Mouse (Mus musculus): ENCODE measurements around the gene Mtus2. TPM values are rescaled to one million over a fixed set of nuclear protein-coding genes. Genes with fewer than 3 reads are reported as not detected.
A peak's percentile ranks its signal among the peaks of the same experiment; 100 is the strongest.

Gene Mtus2
- polyA plus RNA-seq, 1 experiment, result not detected

DNA sequence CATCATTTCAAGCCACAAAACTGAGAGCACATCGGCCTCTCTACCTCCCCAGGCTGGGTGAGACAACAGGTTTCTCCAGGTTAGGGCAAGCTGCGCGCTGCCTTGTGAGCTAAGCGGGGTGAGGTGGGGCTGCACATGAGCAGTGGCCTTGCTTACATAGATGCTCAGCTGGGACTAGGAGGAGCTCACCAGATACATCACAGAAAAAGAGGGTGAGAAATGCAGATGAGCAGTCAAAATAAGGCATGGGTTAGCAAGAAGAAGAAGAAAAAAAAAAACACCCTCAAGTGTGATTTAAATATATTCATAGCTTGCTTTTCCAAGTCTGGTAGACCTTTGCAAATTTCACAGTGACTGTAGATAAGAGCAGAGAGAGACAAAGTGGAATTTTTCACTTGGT, 254.7 kb downstream of the Mtus2 start:
- WGBS, result 93% methylated on average over 4 of the region's 4 CpGs
- TF ChIP-seq CTCF (IDR thresholded peaks at IDR 0.05; ENCODE audit: control insufficient read depth, insufficient read depth, low read length), result no peak
- no peak for TF ChIP-seq POLR2A (IDR thresholded peaks at IDR 0.05; ENCODE audit: borderline replicate concordance, control insufficient read depth, low read depth, low read length)
- Histone ChIP-seq H3K4me3 (replicated peaks; ENCODE audit: control insufficient read depth, low read depth, low read length) (no peak overlapping the region), H3K27ac (ENCODE audit: control insufficient read depth, insufficient read depth, low read depth, low read length, poor library complexity) (no peak overlapping the region), H3K4me1 (ENCODE audit: control insufficient read depth, insufficient read depth, low read length) (no peaks in the 10 kb centered on the region)

DNA sequence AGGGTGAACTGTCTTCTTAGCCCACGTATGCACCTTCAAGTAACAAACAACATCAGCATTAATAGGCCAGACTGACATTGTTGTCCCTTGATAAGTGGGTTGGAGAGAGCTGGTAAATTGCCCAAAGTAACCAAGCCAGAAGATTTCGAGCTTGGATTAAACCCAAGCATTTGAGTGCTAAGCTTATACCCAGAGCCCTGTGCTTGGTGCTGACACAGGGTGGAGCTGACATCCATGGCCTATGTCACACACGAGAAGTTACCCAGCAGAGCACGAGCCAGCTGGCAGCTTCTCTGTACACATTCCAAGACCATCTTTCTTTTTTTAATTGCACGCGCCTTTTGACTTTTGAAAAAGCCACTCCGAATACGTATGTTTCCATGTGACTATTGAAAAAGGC, 259.7 kb downstream of the Mtus2 start:
- 85% methylated on average over 8 of the region's 8 CpGs for WGBS

DNA sequence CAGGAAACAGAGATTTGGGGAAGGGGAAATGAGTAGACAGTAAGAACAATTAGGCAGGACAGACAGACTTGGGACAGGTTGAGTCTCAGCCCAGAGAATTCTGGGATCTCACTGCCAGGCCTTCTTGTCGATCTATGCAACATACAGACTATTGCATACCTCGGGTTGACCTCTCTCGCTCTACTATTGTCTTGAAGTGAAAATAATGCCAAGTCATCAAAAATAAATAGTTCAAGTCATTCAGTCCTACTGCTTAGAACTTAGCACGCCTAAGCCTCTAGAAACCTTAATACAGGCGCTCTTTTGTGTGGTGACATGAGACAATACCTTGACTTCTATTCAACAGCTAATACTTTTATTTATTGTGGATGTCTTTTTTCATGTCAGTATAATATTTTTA, 265.8 kb downstream of the Mtus2 start:
- H3K27ac ChIP-seq (ENCODE audit: control insufficient read depth, insufficient read depth, low read depth, low read length, poor library complexity), result no peak overlapping the region
- no peaks in the 10 kb centered on the region; the same call in 1 of the 2 replicates for H3K4me1 ChIP-seq (ENCODE audit: control insufficient read depth, insufficient read depth, low read length)
- TF ChIP-seq POLR2A (IDR thresholded peaks at IDR 0.05; ENCODE audit: borderline replicate concordance, control insufficient read depth, low read depth, low read length), result no peak
- TF ChIP-seq CTCF (IDR thresholded peaks at IDR 0.05; ENCODE audit: control insufficient read depth, insufficient read depth, low read length), result no peak
- WGBS, result 76% methylated on average over 5 of the region's 5 CpGs
- H3K4me3 ChIP-seq (replicated peaks; ENCODE audit: control insufficient read depth, low read depth, low read length), result no peak overlapping the region

More for the DNA sequence above, 259.7 kb downstream of the Mtus2 start:
- H3K4me1 ChIP-seq (ENCODE audit: control insufficient read depth, insufficient read depth, low read length), result no peaks in the 10 kb centered on the region
- TF ChIP-seq POLR2A (IDR thresholded peaks at IDR 0.05; ENCODE audit: borderline replicate concordance, control insufficient read depth, low read depth, low read length), result no peak
- no peak for TF ChIP-seq CTCF (IDR thresholded peaks at IDR 0.05; ENCODE audit: control insufficient read depth, insufficient read depth, low read length)
- no peak overlapping the region for H3K4me3 ChIP-seq (replicated peaks; ENCODE audit: control insufficient read depth, low read depth, low read length)
- H3K27ac ChIP-seq (ENCODE audit: control insufficient read depth, insufficient read depth, low read depth, low read length, poor library complexity), result no peak overlapping the region

DNA sequence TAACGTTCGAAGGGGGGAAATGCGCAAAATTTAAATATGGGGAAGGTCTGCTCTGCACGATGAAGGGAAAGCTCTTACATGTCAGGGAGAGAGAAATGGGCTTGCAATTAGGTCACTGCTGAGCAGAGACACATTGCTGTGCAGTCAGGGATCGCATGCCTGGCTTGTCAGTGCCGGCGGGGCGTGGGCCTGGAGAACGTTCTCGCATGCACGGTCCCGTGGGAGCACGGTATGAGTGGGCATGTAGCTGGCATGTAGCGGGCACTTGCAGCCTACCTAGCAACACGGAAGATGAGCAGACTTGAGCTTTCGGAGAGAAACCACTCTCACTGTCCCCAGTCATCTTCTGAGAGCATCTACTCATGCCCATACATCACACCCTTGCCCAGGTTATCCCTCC, 266.9 kb downstream of the Mtus2 start:
- H3K4me3 ChIP-seq (replicated peaks; ENCODE audit: control insufficient read depth, low read depth, low read length), result no peak overlapping the region
- no peak overlapping the region for H3K27ac ChIP-seq (ENCODE audit: control insufficient read depth, insufficient read depth, low read depth, low read length, poor library complexity)
- H3K4me1 ChIP-seq (ENCODE audit: control insufficient read depth, insufficient read depth, low read length), result no peaks in the 10 kb centered on the region; the same call in 1 of the 2 replicates
- TF ChIP-seq CTCF (IDR thresholded peaks at IDR 0.05; ENCODE audit: control insufficient read depth, insufficient read depth, low read length), result no peak
- no peak for TF ChIP-seq POLR2A (IDR thresholded peaks at IDR 0.05; ENCODE audit: borderline replicate concordance, control insufficient read depth, low read depth, low read length)
- 84% methylated on average over 16 of the region's 16 CpGs for WGBS

DNA sequence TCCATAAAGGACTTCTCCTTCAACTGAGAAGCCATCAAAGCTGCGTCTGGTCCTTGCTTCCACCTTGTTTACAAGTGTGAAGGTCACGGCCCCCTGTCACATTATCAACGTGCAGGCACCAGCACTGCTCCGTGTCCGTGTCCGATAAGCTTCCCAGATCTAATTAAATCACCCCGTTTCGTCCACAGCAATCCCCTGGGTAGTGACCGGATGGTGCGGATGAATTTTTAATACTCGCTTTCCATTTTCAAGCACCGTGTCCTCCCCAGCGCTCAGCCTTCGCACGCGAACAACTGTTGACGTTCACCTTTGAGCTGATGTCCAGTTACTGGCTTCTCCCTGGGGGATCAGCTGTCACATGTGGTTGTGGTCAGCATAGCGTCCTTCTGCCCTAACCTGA, 276.6 kb downstream of the Mtus2 start:
- 88% methylated on average over 18 of the region's 18 CpGs for whole genome bisulfite sequencing
- Histone ChIP-seq H3K4me3 (replicated peaks; ENCODE audit: control insufficient read depth, low read depth, low read length) (no peak overlapping the region), H3K4me1 (ENCODE audit: control insufficient read depth, insufficient read depth, low read length) (no peaks in the 10 kb centered on the region; the same call in 1 of the 2 replicates), H3K27ac (ENCODE audit: control insufficient read depth, insufficient read depth, low read depth, low read length, poor library complexity) (no peak overlapping the region)
- TF ChIP-seq CTCF (IDR thresholded peaks at IDR 0.05; ENCODE audit: control insufficient read depth, insufficient read depth, low read length) (no peak), POLR2A (IDR thresholded peaks at IDR 0.05; ENCODE audit: borderline replicate concordance, control insufficient read depth, low read depth, low read length) (no peak)

DNA sequence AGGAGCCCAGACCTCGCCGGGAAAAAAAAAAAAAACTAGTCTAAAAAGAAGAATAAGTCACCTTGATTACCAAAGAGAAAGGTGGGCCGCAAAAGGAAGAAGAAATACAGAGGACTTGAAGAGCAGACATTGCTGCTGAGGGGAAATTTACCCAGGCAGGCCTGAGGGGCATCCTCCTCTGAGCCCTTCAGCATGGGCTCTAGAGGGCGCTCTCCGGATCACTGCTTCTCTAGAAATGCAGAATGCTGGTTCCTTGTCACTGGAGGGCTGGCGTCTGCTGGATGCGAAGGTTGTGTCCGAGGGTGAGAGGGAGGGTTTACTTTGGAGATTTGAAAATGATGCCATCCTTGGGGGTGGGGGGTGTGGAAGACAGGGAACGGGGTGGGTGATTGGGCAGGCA, 279.5 kb downstream of the Mtus2 start:
- Histone ChIP-seq H3K4me1 (ENCODE audit: control insufficient read depth, insufficient read depth, low read length) (no peaks in the 10 kb centered on the region; the same call in 1 of the 2 replicates), H3K4me3 (replicated peaks; ENCODE audit: control insufficient read depth, low read depth, low read length) (no peak overlapping the region), H3K27ac (ENCODE audit: control insufficient read depth, insufficient read depth, low read depth, low read length, poor library complexity) (no peak overlapping the region)
- 51% methylated on average over 9 of the region's 9 CpGs for WGBS
- no peak for TF ChIP-seq POLR2A (IDR thresholded peaks at IDR 0.05; ENCODE audit: borderline replicate concordance, control insufficient read depth, low read depth, low read length)
- no peak for TF ChIP-seq CTCF (IDR thresholded peaks at IDR 0.05; ENCODE audit: control insufficient read depth, insufficient read depth, low read length)

DNA sequence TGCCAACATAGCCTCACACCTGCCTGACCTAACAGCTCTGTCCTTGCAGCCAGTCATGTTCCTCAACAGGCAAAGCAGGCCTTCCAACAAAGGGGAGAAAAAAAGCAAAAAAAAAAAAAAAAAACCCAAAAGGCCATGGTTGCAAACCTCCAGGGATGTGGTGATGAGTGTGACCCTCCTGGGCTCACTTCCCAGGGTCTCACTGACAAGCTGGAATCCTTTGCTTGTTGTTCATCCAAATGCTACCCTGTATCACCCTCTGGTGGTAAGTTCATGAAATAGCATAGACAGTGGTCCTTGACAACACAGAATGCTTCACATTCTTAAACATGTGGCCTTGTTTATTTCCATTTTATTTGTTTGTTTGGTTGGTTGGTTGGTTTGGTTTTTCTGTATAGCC, 281.9 kb downstream of the Mtus2 start:
- H3K27ac ChIP-seq (ENCODE audit: control insufficient read depth, insufficient read depth, low read depth, low read length, poor library complexity), result no peak overlapping the region
- H3K4me3 ChIP-seq (replicated peaks; ENCODE audit: control insufficient read depth, low read depth, low read length), result no peak overlapping the region
- H3K4me1 ChIP-seq (ENCODE audit: control insufficient read depth, insufficient read depth, low read length), result no peaks in the 10 kb centered on the region; the same call in 1 of the 2 replicates
- no peak for TF ChIP-seq POLR2A (IDR thresholded peaks at IDR 0.05; ENCODE audit: borderline replicate concordance, control insufficient read depth, low read depth, low read length)
- TF ChIP-seq CTCF (IDR thresholded peaks at IDR 0.05; ENCODE audit: control insufficient read depth, insufficient read depth, low read length), result no peak

DNA sequence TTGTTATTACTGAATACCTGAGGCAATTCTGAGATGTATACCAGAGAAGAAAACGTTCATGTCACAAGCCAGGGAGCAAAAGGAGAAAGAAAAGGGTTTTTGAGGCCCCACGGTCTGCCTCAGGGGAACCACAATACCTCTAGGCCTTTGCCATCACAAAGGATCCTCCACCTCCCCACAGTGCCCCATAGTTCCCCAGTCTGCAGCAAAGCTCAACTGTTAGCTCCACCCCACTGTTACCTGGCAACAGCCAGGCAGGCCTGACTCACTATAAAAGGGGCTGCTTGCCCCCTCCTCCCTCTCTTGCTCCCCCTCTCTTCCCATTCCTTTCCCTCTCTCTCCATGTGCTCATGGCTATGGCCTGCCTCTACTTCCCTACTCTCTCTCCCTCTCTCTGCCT, 282.6 kb downstream of the Mtus2 start:
- TF ChIP-seq CTCF (IDR thresholded peaks at IDR 0.05; ENCODE audit: control insufficient read depth, insufficient read depth, low read length) (no peak), POLR2A (IDR thresholded peaks at IDR 0.05; ENCODE audit: borderline replicate concordance, control insufficient read depth, low read depth, low read length) (no peak)
- WGBS, result 45% methylated on average over 2 of the region's 2 CpGs
- Histone ChIP-seq H3K4me3 (replicated peaks; ENCODE audit: control insufficient read depth, low read depth, low read length) (no peak overlapping the region), H3K27ac (ENCODE audit: control insufficient read depth, insufficient read depth, low read depth, low read length, poor library complexity) (no peak overlapping the region), H3K4me1 (ENCODE audit: control insufficient read depth, insufficient read depth, low read length) (no peaks in the 10 kb centered on the region; the same call in 1 of the 2 replicates)

DNA sequence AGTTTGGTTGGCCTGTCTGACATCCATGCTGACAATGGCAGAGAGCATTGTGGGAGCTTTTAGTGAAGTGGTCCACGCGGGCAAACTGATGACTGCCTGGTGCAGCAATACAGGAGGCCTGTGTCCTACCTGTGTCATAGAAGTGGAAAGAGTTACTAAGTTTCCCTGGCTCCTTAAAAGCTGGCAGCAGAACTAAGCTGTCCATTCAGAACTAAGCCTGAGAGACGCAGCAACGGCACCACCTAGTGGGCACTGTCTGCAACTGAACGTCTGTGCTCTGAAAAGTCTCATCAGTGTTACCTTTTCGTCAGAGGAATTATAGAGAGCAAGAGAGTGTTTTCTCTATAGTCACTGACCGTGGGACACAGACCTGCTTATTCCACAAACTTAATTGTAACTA, 284.8 kb downstream of the Mtus2 start:
- Histone ChIP-seq H3K27ac (ENCODE audit: control insufficient read depth, insufficient read depth, low read depth, low read length, poor library complexity) (no peak overlapping the region), H3K4me1 (ENCODE audit: control insufficient read depth, insufficient read depth, low read length) (no peaks in the 10 kb centered on the region; the same call in 1 of the 2 replicates), H3K4me3 (replicated peaks; ENCODE audit: control insufficient read depth, low read depth, low read length) (no peak overlapping the region)
- TF ChIP-seq POLR2A (IDR thresholded peaks at IDR 0.05; ENCODE audit: borderline replicate concordance, control insufficient read depth, low read depth, low read length) (no peak), CTCF (IDR thresholded peaks at IDR 0.05; ENCODE audit: control insufficient read depth, insufficient read depth, low read length) (peak; percentile 83)
- 6% methylated on average over 7 of the region's 7 CpGs for WGBS
